Mouse (Mus musculus) liver, adult 2 months (tissue): ENCODE measurements around the gene B3gnt6.

ENCODE experiments used
- CTCF ChIP-seq: fragments of 200-500 bp; IDR thresholded peaks from 2 replicates; pipeline ENCODE4 v1.5.1; 2011; ENCODE audit warnings: low read depth, low read length, control low read depth
- POLR2A ChIP-seq: fragments of 200-500 bp; IDR thresholded peaks from 2 replicates; pipeline ENCODE4 v1.6.1; 2011; ENCODE audit warnings: low read length, control low read depth; ENCODE audit not compliant: insufficient read depth; ENCODE audit errors: extremely low read depth

GRCm38 (mm10) chr7:98186637-98187036 is 12.6 kb downstream of the B3gnt6 start:
- no peak for TF ChIP-seq POLR2A
- no peak for TF ChIP-seq CTCF
